Mouse (Mus musculus): ENCODE measurements around the gene Rerg.
A peak's percentile ranks its signal among the peaks of the same experiment; 100 is the strongest.
"Not testable (repeated sequence)": the region's sequence is repeated elsewhere in the genome, so short reads cannot be mapped to it uniquely, and the experiment has no call there.

The Rerg gene

GRCm38 (mm10) chr6:137079701-137080100, 90.6 kb downstream of the Rerg start:
- DNase-seq (ENCODE audit: low spot score in 2 of 2), result peak in 1 of 2 experiments; percentile 11

GRCm38 (mm10) chr6:137076731-137077130, 93.6 kb downstream of the Rerg start:
- DNase-seq (ENCODE audit: low spot score in 2 of 2), result peak in 1 of 2 experiments; percentile 42

GRCm38 (mm10) chr6:137076225-137076624, 94.1 kb downstream of the Rerg start:
- peak in 1 of 2 experiments; percentile 20 for DNase-seq (ENCODE audit: low spot score in 2 of 2)

GRCm38 (mm10) chr6:137072256-137072655, 98.0 kb downstream of the Rerg start:
- DNase-seq (ENCODE audit: low spot score in 2 of 2), result peak in 1 of 2 experiments; percentile 32

GRCm38 (mm10) chr6:137071466-137071865, 98.8 kb downstream of the Rerg start:
- peak in 1 of 2 experiments; percentile 24 for DNase-seq (ENCODE audit: low spot score in 2 of 2)

- DNase-seq (ENCODE audit: low spot score in 2 of 2), result no peak
These were observed 104.8 kb downstream of the Rerg start for GRCm38 (mm10) chr6:137065506-137065905.

GRCm38 (mm10) chr6:137064786-137065185, 105.5 kb downstream of the Rerg start:
- no peak for DNase-seq (ENCODE audit: low spot score in 2 of 2)

- DNase-seq (ENCODE audit: low spot score in 2 of 2), result no peak
These were observed 106.9 kb downstream of the Rerg start for GRCm38 (mm10) chr6:137063239-137063940.

- peak in 1 of 2 experiments; percentile 54 for DNase-seq (ENCODE audit: low spot score in 2 of 2)
These were observed 108.3 kb downstream of the Rerg start for GRCm38 (mm10) chr6:137061880-137062531.

GRCm38 (mm10) chr6:137060595-137060994, 109.7 kb downstream of the Rerg start:
- no peak for DNase-seq (ENCODE audit: low spot score in 2 of 2)

GRCm38 (mm10) chr6:137058257-137058656, 112.0 kb downstream of the Rerg start:
- no peak for DNase-seq (ENCODE audit: low spot score in 2 of 2)

GRCm38 (mm10) chr6:137054073-137054472, 116.2 kb downstream of the Rerg start:
- no peak for DNase-seq (ENCODE audit: low spot score in 2 of 2)

GRCm38 (mm10) chr6:137053464-137053863, 116.8 kb downstream of the Rerg start:
- no peak for DNase-seq (ENCODE audit: low spot score in 2 of 2)

- DNase-seq (ENCODE audit: low spot score in 2 of 2), result no peak
These were observed 117.3 kb downstream of the Rerg start for GRCm38 (mm10) chr6:137053006-137053405.

GRCm38 (mm10) chr6:137047036-137047435, 123.3 kb downstream of the Rerg start:
- no peak for DNase-seq (ENCODE audit: low spot score in 2 of 2)

GRCm38 (mm10) chr6:137045011-137045504, 125.2 kb downstream of the Rerg start:
- DNase-seq (ENCODE audit: low spot score in 2 of 2), result no peak

GRCm38 (mm10) chr6:137035611-137036395, 134.5 kb downstream of the Rerg start:
- DNase-seq (ENCODE audit: low spot score in 2 of 2), result not testable (repeated sequence)

- DNase-seq (ENCODE audit: low spot score in 2 of 2), result no peak
These were observed 139.6 kb downstream of the Rerg start for GRCm38 (mm10) chr6:137030611-137031097.

- DNase-seq (ENCODE audit: low spot score in 2 of 2), result no peak
These were observed 140.2 kb downstream of the Rerg start for GRCm38 (mm10) chr6:137029931-137030610.

- DNase-seq (ENCODE audit: low spot score in 2 of 2), result no peak
These were observed 144.8 kb downstream of the Rerg start for GRCm38 (mm10) chr6:137025461-137025860.

- no peak for DNase-seq (ENCODE audit: low spot score in 2 of 2)
These were observed 145.8 kb downstream of the Rerg start for GRCm38 (mm10) chr6:137024541-137024940.
